Mouse (Mus musculus): ENCODE measurements around the gene Kdm3a. TPM values are rescaled to one million over a fixed set of nuclear protein-coding genes. Genes with fewer than 3 reads are reported as not detected.

The Kdm3a gene
- polyA plus RNA-seq (2014; fragmentation: Illumina TruSeq; extraction: RNeasy Lipid Tissue Mini Kit (QIAGEN cat#74804); ENCODE audit: low replicate concordance), result 81.1 TPM

DNA sequence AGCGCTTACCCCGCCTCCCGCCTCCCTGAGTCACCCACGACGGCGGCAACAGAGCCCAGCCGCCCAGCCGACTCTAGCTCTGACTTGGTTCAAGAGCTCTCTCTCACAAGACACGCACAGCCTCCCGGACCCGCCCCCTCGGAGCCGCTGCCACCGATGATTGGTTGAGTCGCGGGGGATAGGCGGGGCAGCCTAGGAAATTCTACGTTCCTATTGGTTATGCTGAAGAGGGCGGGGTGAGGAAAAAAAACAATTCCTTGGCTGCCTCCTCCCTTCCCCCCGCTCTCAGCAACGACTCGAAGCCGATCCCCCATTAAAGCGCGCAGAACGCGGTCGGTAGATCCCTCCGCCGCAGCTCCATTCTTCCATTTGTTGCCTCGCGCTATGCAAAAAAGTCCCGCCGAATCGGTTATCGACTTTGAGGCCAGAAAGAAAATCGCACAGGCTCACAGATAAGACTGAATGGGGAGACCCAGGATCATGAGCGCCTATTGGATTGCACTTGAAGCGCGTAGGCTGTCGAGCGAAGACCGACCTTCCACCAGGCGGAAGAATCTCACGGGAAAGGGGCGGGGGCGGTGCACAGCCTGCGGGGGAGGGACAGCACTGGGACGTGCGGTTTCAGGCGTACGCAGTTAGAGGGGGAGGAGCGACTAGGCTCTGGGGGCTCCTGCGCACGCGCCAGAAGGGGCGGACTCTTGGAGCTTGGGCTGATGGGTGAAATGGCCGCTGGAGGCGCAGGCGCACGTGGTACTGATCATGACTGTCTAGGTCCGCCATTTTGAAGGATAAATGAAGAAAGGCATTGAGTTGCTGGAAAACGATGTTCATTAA, at the start of gene Kdm3a:
TSS of gene Kdm3a (minus strand) at position 162 of the 834 bp plus-strand sequence.

DNA sequence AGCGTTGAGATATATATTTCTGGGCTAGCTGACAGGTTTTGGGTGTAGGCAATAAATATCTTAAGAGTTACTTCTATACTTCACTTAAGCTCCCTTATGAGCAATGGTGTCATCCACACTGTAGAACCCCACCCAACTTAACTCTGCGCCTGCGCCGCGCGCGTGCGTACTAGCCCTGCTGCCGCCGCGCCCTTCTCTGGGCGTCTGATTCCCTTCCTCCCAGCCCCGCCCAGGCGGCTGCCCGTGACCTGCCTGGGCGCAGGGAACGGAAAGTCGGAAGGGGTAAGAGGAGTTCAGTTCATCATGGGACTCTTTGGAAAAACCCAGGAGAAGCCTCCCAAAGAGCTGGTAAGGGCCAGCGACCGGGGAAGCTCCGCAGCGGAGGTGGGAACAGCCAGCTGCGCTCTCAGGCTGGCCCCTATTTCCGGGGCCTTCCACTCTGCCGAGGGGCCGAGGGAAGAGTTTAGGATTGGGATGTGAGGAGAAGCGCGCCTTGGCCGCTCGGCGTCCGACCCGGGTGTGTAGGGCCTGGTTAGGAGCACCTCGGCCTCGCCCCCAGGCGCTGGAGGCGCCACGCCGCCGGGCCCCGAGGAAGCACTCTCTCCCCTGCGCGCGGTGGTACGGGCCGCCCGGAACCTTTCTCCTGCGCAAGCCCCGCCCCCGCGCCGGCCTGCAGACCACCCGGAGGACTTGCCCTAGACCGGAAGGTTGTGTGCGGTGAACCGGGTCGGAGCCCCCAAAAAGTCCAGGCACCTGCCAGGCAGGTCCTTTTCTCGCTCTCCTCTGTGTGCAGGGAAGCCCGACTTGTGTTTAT, 88.9 kb downstream of the Kdm3a start, which contains the start of gene Chmp3:
TSS of gene Chmp3 (plus strand) at position 112 of the 814 bp plus-strand sequence.

Other genes starting within 250 kb of the Kdm3a start
- gene Rmnd5a, start 192.4 kb downstream of the Kdm3a start, polyA plus RNA-seq (2014; fragmentation: Illumina TruSeq; extraction: RNeasy Lipid Tissue Mini Kit (QIAGEN cat#74804); ENCODE audit: low replicate concordance), result 237 TPM
- 210 TPM for gene Rnf103, start 139.1 kb downstream of the Kdm3a start, polyA plus RNA-seq (2014; fragmentation: Illumina TruSeq; extraction: RNeasy Lipid Tissue Mini Kit (QIAGEN cat#74804); ENCODE audit: low replicate concordance)
- 212 TPM for gene Chmp3, start 89.2 kb downstream of the Kdm3a start, polyA plus RNA-seq (2014; fragmentation: Illumina TruSeq; extraction: RNeasy Lipid Tissue Mini Kit (QIAGEN cat#74804); ENCODE audit: low replicate concordance)
- 1.3 TPM for gene Reep1, start 74.6 kb upstream of the Kdm3a start, polyA plus RNA-seq (2014; fragmentation: Illumina TruSeq; extraction: RNeasy Lipid Tissue Mini Kit (QIAGEN cat#74804); ENCODE audit: low replicate concordance)
- 31.4 TPM for gene Mrpl35, start 194.0 kb upstream of the Kdm3a start, polyA plus RNA-seq (2014; fragmentation: Illumina TruSeq; extraction: RNeasy Lipid Tissue Mini Kit (QIAGEN cat#74804); ENCODE audit: low replicate concordance)
- 230 TPM for gene Immt, start 198.3 kb upstream of the Kdm3a start, polyA plus RNA-seq (2014; fragmentation: Illumina TruSeq; extraction: RNeasy Lipid Tissue Mini Kit (QIAGEN cat#74804); ENCODE audit: low replicate concordance)

All from small intestine, adult 10 weeks (tissue).